Mouse (Mus musculus): ENCODE data around the gene Majin.

GRCm38 (mm10) chr19:6273592-6273991 is 89.4 kb downstream of the Majin start:
- TF ChIP-seq CTCF (IDR thresholded peaks at IDR 0.05; ENCODE audit: extremely low read depth, insufficient read length, insufficient replicate concordance, low read depth, low read length) (no peak), POLR2A (IDR thresholded peaks at IDR 0.05; ENCODE audit: low read depth, low read length) (no peak)
